Mouse (Mus musculus): ENCODE data around the gene Usp25.

DNA sequence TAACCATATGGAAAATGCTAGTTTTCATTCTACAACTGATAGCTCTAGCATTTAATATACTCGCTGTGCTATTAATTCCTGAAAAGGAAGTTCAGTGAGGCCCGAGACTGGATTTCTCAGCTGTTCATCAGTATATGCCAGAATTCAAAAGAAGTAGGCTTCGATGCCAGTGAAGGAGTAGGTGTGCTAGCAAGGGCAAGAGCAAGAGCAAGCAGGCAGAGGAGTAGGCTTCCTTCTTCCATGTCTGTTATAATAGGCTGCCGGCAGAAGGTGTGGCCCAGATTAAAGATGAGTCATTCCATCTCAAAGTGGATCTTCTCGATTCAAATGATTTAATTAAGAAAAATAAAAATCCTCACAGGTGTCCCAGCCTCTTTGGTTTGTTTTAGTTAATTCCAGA is 30.0 kb downstream of the Usp25 start:
- TF ChIP-seq EP300 (IDR thresholded peaks at IDR 0.05) (no peak), CTCF (IDR thresholded peaks at IDR 0.05) (no peak)
